Mouse (Mus musculus) intestine, embryonic 16.5 days (tissue): ENCODE results near the gene Bcl2l1. TPM values are rescaled to one million over a fixed set of nuclear protein-coding genes. Genes with fewer than 3 reads are reported as not detected.

Experiments used
- ATAC-seq: fragments of 200-750 bp; cut with Nextera tagmentation; 2 replicates; pipeline ENCODE4 v1.8.0; 2017; ENCODE audit warnings: moderate TSS enrichment, moderate library complexity
- H3K27ac ChIP-seq: fragments of 300-500 bp; sonication (generic); 2 replicates; pipeline ENCODE4 v1.5.1; 2014; ENCODE audit warnings: mild to moderate bottlenecking, low read length
- H3K27me3 ChIP-seq: fragments of 300-500 bp; sonication (generic); replicated peaks from 2 replicates; pipeline ENCODE4 v1.6.1; 2014; ENCODE audit warnings: low read length, control low read depth, mixed read lengths; ENCODE audit not compliant: control insufficient read depth, insufficient read depth
- H3K36me3 ChIP-seq: fragments of 300-500 bp; sonication (generic); 2 replicates; pipeline ENCODE4 v1.6.1; 2014; ENCODE audit warnings: low read length, control low read depth; ENCODE audit not compliant: control insufficient read depth, insufficient read depth
- H3K4me1 ChIP-seq: fragments of 300-500 bp; sonication (generic); 2 replicates; pipeline ENCODE4 v1.6.1; 2014; ENCODE audit warnings: low read length, control low read depth, mixed read lengths; ENCODE audit not compliant: control insufficient read depth, insufficient read depth
- H3K4me2 ChIP-seq: fragments of 300-500 bp; sonication (generic); 2 replicates; pipeline ENCODE4 v1.6.1; 2014; ENCODE audit warnings: low read depth, low read length, control low read depth
- H3K4me3 ChIP-seq: fragments of 300-500 bp; sonication (generic); 2 replicates; pipeline ENCODE4 v1.5.1; 2014; ENCODE audit warnings: mild to moderate bottlenecking, low read length
- H3K9ac ChIP-seq: fragments of 300-500 bp; sonication (generic); 2 replicates; pipeline ENCODE4 v1.6.1; 2014; ENCODE audit warnings: low read depth, low read length
- H3K9me3 ChIP-seq: fragments of 300-500 bp; sonication (generic); 2 replicates; pipeline ENCODE4 v1.6.1; 2016; ENCODE audit warnings: low read length, control low read depth; ENCODE audit not compliant: control insufficient read depth
- WGBS: fragments of 180-500 bp; shearing (Covaris S2); extraction: QIAGEN DNeasy Blood & Tissue Kit; methylation state at CpG from one replicate; pipeline ENCODE4 v1.1.7; 2014; 5-methylcytosine and 5-hydroxymethylcytosine counted together
- microRNA-seq: library from miRNA; unstranded; fragments of <30 nt; microRNA quantifications from one replicate; pipeline ENCODE4, GENCODE M21; 2016
- polyA plus RNA-seq: library from polyadenylated mRNA; unstranded; fragments of >200 nt; fragmentation: Nextera tagmentation; extraction: Ambion mirVana; gene quantifications from 2 replicates; pipeline ENCODE4 v1.2.1, GENCODE M21; 2015

The Bcl2l1 gene
- polyA plus RNA-seq, 1 experiment from 2014 or later: 65.8 TPM

GRCm38 (mm10) chr2:152738341-152738740 lies 93.2 kb downstream of the Bcl2l1 start:
- 48% methylated on average over 2 of the region's 2 CpGs for WGBS
- Histone ChIP-seq H3K9ac (peak overlapping the region; percentile 88), H3K27me3 (no peaks in the 10 kb centered on the region), H3K9me3 (no peaks in the 10 kb centered on the region), H3K27ac (peak overlapping the region; percentile 96), H3K4me1 (peaks cover 69% of the 10 kb centered on the region), H3K4me2 (peak overlapping the region; percentile 87), H3K36me3 (no peaks in the 10 kb centered on the region), H3K4me3 (peak overlapping the region; percentile 71)
- ATAC-seq: no peak

DNA sequence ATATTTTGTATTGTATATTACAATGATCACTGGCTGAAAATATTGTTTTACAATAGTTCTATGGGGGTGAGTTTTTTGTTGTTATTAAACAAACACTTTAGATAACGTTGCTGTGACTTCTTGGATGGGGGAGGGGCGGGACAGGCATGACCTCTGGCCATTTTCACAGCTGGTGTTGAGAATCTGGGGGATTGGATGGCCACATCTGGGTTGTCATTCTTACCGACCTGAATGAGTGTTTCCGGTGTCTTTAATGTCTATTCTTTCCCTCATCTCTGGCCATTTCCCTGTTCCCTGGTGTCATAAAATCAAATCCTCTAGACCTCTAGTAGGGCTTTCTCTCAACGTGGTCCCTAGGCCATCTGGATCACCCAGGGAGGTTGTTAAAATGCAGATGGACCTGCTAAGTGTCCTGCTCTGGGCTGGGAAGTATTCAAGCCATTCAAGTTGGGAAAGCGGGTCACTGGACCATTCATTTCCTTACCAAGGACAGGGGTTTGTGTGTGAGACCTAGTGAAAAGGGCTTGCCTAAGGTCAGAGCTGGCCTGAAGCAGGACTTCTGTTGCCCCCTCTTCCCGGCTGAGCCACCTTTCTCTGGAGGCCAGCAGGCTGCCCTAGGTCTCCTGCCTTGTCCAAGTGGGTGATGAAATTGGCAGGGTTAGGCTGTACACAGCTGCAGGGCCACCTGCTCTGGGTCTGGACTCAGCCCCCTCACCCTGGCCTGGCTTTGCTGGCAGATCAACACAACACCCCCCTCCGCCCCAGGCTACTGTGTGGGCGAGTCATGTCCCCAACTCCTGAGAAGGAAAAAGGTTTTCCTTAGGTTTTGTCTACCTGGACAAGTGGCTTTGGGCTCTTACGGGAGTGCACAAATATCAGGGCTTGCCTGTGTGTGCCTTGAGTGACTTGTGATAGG lies 94.0 kb downstream of the Bcl2l1 start:
- 13% methylated on average over 10 of the region's 10 CpGs for WGBS
- peaks cover 69% of the 10 kb centered on the region for H3K4me1 ChIP-seq

GRCm38 (mm10) chr2:152736748-152737147 lies 94.8 kb downstream of the Bcl2l1 start:
- H3K9ac ChIP-seq: peak overlapping the region; percentile 88
- H3K4me2 ChIP-seq: peak overlapping the region; percentile 87
- H3K27ac ChIP-seq: peak overlapping the region; percentile 96
- H3K36me3 ChIP-seq: no peaks in the 10 kb centered on the region
- no peaks in the 10 kb centered on the region for H3K9me3 ChIP-seq
- ATAC-seq: no peak
- WGBS: under 1% methylated on average over 22 of the region's 22 CpGs
- peak overlapping the region; percentile 71 for H3K4me3 ChIP-seq
- peaks cover 64% of the 10 kb centered on the region for H3K4me1 ChIP-seq
- no peaks in the 10 kb centered on the region for H3K27me3 ChIP-seq

More for the DNA sequence above, 94.0 kb downstream of the Bcl2l1 start:
- peak overlapping the region; percentile 88 for H3K9ac ChIP-seq
- H3K27ac ChIP-seq: peak overlapping the region; percentile 96
- no peaks in the 10 kb centered on the region for H3K27me3 ChIP-seq
- no peak for ATAC-seq
- H3K36me3 ChIP-seq: no peaks in the 10 kb centered on the region
- H3K4me3 ChIP-seq: peak overlapping the region; percentile 71
- H3K9me3 ChIP-seq: no peaks in the 10 kb centered on the region
- peak overlapping the region; percentile 87 for H3K4me2 ChIP-seq

- Histone ChIP-seq H3K27me3 (no peaks in the 10 kb centered on the region), H3K4me3 (peak within 1 kb of the TSS; percentile 71), H3K36me3 (no peaks in the 10 kb centered on the region), H3K4me1 (peaks cover 59% of the 10 kb centered on the region), H3K27ac (peak within 1 kb of the TSS; percentile 96), H3K9ac (peak within 1 kb of the TSS; percentile 88), H3K4me2 (peak within 1 kb of the TSS; percentile 87), H3K9me3 (no peaks in the 10 kb centered on the region)
- ATAC-seq: peak; percentile 55
- 0% methylated on average over 28 of the region's 28 CpGs for WGBS
Observed at GRCm38 (mm10) chr2:152736090-152736601, 95.4 kb downstream of the Bcl2l1 start, which contains the start of gene Id1. TSS of gene Id1 (plus strand) at chr2:152736251.

GRCm38 (mm10) chr2:152734984-152735383 lies 96.5 kb downstream of the Bcl2l1 start:
- ATAC-seq: peak; percentile 66
- Histone ChIP-seq H3K4me3 (peak overlapping the region; percentile 71), H3K9ac (peak overlapping the region; percentile 63), H3K36me3 (no peaks in the 10 kb centered on the region), H3K27ac (peak overlapping the region; percentile 86), H3K9me3 (no peaks in the 10 kb centered on the region), H3K27me3 (no peaks in the 10 kb centered on the region), H3K4me2 (peak overlapping the region; percentile 87), H3K4me1 (peaks cover 51% of the 10 kb centered on the region)
- under 1% methylated on average over 28 of the region's 28 CpGs for WGBS

DNA sequence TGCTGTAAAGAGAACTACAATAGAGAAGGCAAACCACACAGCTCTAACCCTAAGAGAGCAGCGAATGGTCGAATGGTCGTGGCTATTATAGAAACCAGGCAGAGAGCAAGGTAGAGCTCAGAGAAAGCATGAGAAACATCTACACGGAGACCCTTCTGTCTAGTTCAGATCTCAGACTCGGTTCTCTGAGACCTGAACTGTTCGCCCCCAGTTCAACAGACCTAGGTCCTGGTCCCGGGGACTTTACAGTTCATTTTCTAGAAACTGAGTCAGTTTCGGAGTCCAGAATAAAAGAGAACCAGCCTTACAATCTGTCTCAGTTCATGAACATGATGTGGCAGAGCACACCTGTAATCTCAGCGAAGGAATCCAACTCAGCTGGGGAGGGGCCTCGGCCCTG lies 97.0 kb downstream of the Bcl2l1 start:
- H3K4me3 ChIP-seq: peak overlapping the region; percentile 71
- ATAC-seq: no peak
- H3K27me3 ChIP-seq: no peaks in the 10 kb centered on the region
- no peaks in the 10 kb centered on the region for H3K9me3 ChIP-seq
- H3K4me2 ChIP-seq: peak overlapping the region; percentile 87
- peak overlapping the region; percentile 86 for H3K27ac ChIP-seq
- H3K4me1 ChIP-seq: peaks cover 52% of the 10 kb centered on the region
- peak overlapping the region; percentile 63 for H3K9ac ChIP-seq
- no peaks in the 10 kb centered on the region for H3K36me3 ChIP-seq
- WGBS: 10% methylated on average over 10 of the region's 10 CpGs

GRCm38 (mm10) chr2:152733201-152733600 lies 98.3 kb downstream of the Bcl2l1 start:
- peaks cover 61% of the 10 kb centered on the region for H3K4me1 ChIP-seq
- no peak for ATAC-seq
- H3K36me3 ChIP-seq: no peaks in the 10 kb centered on the region
- no peaks in the 10 kb centered on the region for H3K27me3 ChIP-seq
- no peak overlapping the region for H3K9ac ChIP-seq
- 69% methylated on average over 2 of the region's 2 CpGs for WGBS
- no peak overlapping the region for H3K4me2 ChIP-seq
- peak overlapping the region; percentile 39 for H3K27ac ChIP-seq
- H3K4me3 ChIP-seq: no peak overlapping the region
- H3K9me3 ChIP-seq: no peaks in the 10 kb centered on the region

Small RNAs within 50 kb of the gene (microRNA-seq; reads per million reads assigned to microRNA genes)
- not detected for gene Gm23802
- 0.68 reads per million for gene Mir5622

Other genes starting within 250 kb of the Bcl2l1 start
- gene Defb45, start 232.3 kb downstream of the Bcl2l1 start, polyA plus RNA-seq: not detected in 2 replicates
- gene Defb36, start 227.4 kb downstream of the Bcl2l1 start, polyA plus RNA-seq: not detected in 2 replicates
- 0.61 and 1.5 TPM in 2 replicates for gene Defb25, start 208.7 kb downstream of the Bcl2l1 start, polyA plus RNA-seq
- 9.4 and 10.2 TPM in 2 replicates for gene Rem1, start 204.8 kb downstream of the Bcl2l1 start, polyA plus RNA-seq
- 116 and 119 TPM in 2 replicates for gene H13, start 162.3 kb downstream of the Bcl2l1 start, polyA plus RNA-seq
- gene Mcts2, start 144.7 kb downstream of the Bcl2l1 start, polyA plus RNA-seq: 18.9 and 25.1 TPM in 2 replicates
- gene Id1, start 95.5 kb downstream of the Bcl2l1 start, polyA plus RNA-seq: 96.1 and 107 TPM in 2 replicates
- gene Cox4i2, start 77.6 kb downstream of the Bcl2l1 start, polyA plus RNA-seq: 14.8 and 15.3 TPM in 2 replicates
- gene Tpx2, start 16.2 kb upstream of the Bcl2l1 start, polyA plus RNA-seq: 45.7 and 51.5 TPM in 2 replicates
- 0.12 TPM in 1 of 2 replicates, not detected in the other for gene Mylk2, start 79.6 kb upstream of the Bcl2l1 start, polyA plus RNA-seq
- gene Foxs1, start 101.5 kb upstream of the Bcl2l1 start, polyA plus RNA-seq: 2.8 and 3.7 TPM in 2 replicates
- gene Dusp15, start 120.0 kb upstream of the Bcl2l1 start, polyA plus RNA-seq: 0.13 and 0.27 TPM in 2 replicates
- 0.16 and 0.18 TPM in 2 replicates for gene Ttll9, start 130.8 kb upstream of the Bcl2l1 start, polyA plus RNA-seq
- gene Pdrg1, start 183.7 kb upstream of the Bcl2l1 start, polyA plus RNA-seq: 92.6 and 94.1 TPM in 2 replicates
- gene Xkr7, start 200.1 kb upstream of the Bcl2l1 start, polyA plus RNA-seq: 0.06 TPM in 2 replicates
- gene Ccm2l, start 234.2 kb upstream of the Bcl2l1 start, polyA plus RNA-seq: 0.59 and 0.92 TPM in 2 replicates